Mouse (Mus musculus) heart, adult 9 months (tissue): ENCODE results near the gene Adarb2.

Experiments
- DNase-seq, 2 experiments: peaks; one replicate each; pipeline ENCODE4 v3.0.0; 2022; ENCODE audit warnings: low spot score in 2 of 2

The Adarb2 gene

GRCm38 (mm10) chr13:8785185-8785584 lies 582.5 kb downstream of the Adarb2 start:
- DNase-seq, result no peak

GRCm38 (mm10) chr13:8793217-8793616 lies 590.6 kb downstream of the Adarb2 start:
- DNase-seq, result no peak

- DNase-seq, result no peak
Measured at GRCm38 (mm10) chr13:8800576-8800975, 597.9 kb downstream of the Adarb2 start.

GRCm38 (mm10) chr13:8805931-8806330 lies 603.3 kb downstream of the Adarb2 start:
- DNase-seq, result no peak
